Mouse (Mus musculus) neutrophil, adult 59 days (primary cell): ENCODE measurements around the gene Tmem252. TPM values are rescaled to one million over a fixed set of nuclear protein-coding genes. Genes with fewer than 3 reads are reported as not detected.

ENCODE experiments used
- total RNA-seq, 2 experiments: library from RNA; stranded (reverse); gene quantifications; 1 replicate in 1 of 2; 2 replicates in 1 of 2; pipeline ENCODE4 v1.2.4; 2023

Tmem252 gene
- total RNA-seq: not detected

DNA sequence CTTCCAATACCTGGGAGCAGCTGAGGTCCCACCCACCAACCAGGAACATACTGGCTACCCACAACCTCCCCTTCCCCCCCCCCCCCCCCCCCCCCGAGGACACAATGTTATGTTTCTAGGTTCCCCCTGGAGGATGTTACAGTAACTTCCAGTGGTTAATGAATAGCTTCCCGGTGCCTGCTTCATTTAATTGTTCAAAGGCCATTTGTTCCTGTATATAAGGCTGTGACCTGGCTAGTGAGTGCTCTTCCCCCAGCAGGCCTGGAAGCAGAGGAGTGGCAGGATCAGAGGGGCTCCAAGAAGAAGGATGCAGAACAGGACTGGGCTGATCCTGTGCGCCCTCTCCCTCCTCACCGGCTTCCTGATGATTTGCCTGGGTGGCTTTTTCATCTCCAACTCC lies at the start of gene Tmem252:
Gene Tmem252 (plus strand): TSS at position 247 of the 400 bp plus-strand sequence.

Other genes starting within 250 kb of the Tmem252 start
- 10 to 100 TPM; 29.8 to 30.4 TPM for gene Fam122a, start 196.7 kb upstream of the Tmem252 start, total RNA-seq
- gene Pip5k1b, start 118.1 kb upstream of the Tmem252 start, total RNA-seq: 10 to 100 TPM; 25.6 to 27.9 TPM
- gene Pgm5, start 187.8 kb downstream of the Tmem252 start, total RNA-seq: not detected
- gene Gm10053, start 201.7 kb downstream of the Tmem252 start, total RNA-seq: 10 to 100 TPM; 42.1 to 59.3 TPM
- 1 to 10 TPM; 3.6 to 3.8 TPM for gene Foxd4, start 227.2 kb downstream of the Tmem252 start, total RNA-seq